Comparison of ENCODE assay signal across 8 mouse cellular contexts in the genomic region with DNA sequence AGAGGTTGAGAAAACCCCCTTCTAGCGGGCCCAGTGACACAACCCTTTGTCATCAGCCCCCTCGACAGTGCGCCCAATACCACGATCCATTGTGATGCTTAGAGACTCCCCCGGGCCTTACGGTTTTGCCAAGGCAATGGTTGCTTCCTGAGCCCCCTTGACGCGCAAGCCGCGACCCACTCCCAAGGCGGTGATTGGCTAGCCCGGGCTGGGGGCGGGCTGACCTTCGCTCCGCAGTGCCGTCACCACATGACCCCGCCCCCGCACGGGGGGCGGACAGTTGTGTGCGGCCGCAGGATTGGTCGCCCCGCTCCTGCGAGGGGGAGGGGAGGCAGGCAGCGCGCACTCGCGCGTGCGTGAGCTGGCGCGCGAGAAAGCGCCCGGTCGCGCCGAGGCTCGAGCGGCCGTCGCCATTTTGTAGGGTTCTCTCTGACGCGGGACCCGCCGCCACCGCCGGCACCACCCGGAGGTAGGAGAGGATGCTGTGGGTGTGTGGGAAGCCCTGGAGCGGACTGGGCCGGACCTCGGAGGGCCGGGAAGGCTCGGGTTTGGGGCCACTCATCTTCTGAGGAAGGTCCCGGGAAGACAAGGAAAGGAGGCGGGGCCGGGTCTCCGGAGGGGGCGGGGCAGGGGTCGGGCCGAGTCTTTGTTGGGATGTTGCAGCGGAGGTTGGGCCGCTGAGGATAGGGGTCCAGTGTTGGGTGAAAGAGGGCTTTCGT. TPM values are rescaled to one million over a fixed set of nuclear protein-coding genes. Genes with fewer than 3 reads are reported as not detected.
DNase-seq lines count a peak whose midpoint lies in the region; ATAC-seq and TF ChIP-seq lines count a peak whose summit lies in the region.

A gene (plus strand): TSS at position 305 of the 719 bp plus-strand sequence.

- H3K36me3 ChIP-seq in hindbrain, embryonic 15.5 days: peaks cover 20% of the 10 kb centered on the region

- peak within 1 kb of the TSS; percentile 99 for H3K27ac ChIP-seq in hindbrain, embryonic 15.5 days (replicated peaks)

- H3K4me1 ChIP-seq in hindbrain, embryonic 15.5 days (replicated peaks): peaks cover 43% of the 10 kb centered on the region

- H3K9ac ChIP-seq in hindbrain, embryonic 15.5 days: peak within 1 kb of the TSS; percentile 92

- peak within 1 kb of the TSS; percentile 74 for H3K4me2 ChIP-seq in hindbrain, embryonic 15.5 days

- no peak for TF ChIP-seq CTCF in Patski (IDR thresholded peaks at IDR 0.05)

- peak within 1 kb of the TSS; percentile 81 for H3K4me3 ChIP-seq in hindbrain, embryonic 15.5 days

- CTCF ChIA-PET in Patski (lab: Charles Lee): interaction anchor here (1.0 to 1.9 kb wide), 8 partner anchors 9 to 212 kb away, joined by 3 to 10 read pairs (median 4); no protein-coding TSS in a partner anchor

- POLR2A ChIA-PET in Patski (lab: Charles Lee): interaction anchor here (0.7 to 1.3 kb wide), 4 partner anchors 22 to 130 kb away, joined by 3 to 5 read pairs (median 3); no protein-coding TSS in a partner anchor

- ATAC-seq in Patski: peak; percentile 77
- peak; percentile 97 for ATAC-seq in hindbrain, embryonic 15.5 days (ENCODE audit: low FRiP score, low read depth)

- in situ Hi-C loops in Patski (cut with MboI; ENCODE audit: low pct_unique_long_range_greater_than_20kb): loop anchor here (5.0 to 10.0 kb wide), 3 partner anchors 86 to 228 kb away; a partner anchor contains a TSS

- no peaks in the 10 kb centered on the region for H3K27me3 ChIP-seq in Patski
- no peaks in the 10 kb centered on the region for H3K27me3 ChIP-seq in hindbrain, embryonic 15.5 days

- DNase-seq in Patski (ENCODE audit: low read depth, low spot score): peak; percentile 64
- peak; percentile 98 to 99 for DNase-seq in cerebellum, postnatal 14 days
- DNase-seq in frontal cortex, postnatal 25 days (ENCODE audit: low spot score in 2 of 2): peak; percentile 94 to 96
- DNase-seq in left cerebral cortex, adult 11 months (ENCODE audit: low spot score): peak; percentile 97
- DNase-seq in lung, postnatal 4 days: peak; percentile 97 to 98
- peak; percentile 94 for DNase-seq in retina, postnatal 7 days (ENCODE audit: low read depth, low spot score)
- DNase-seq in urinary bladder, adult 2 months (ENCODE audit: low spot score): peak; percentile 91

- no peaks in the 10 kb centered on the region for H3K9me3 ChIP-seq in hindbrain, embryonic 15.5 days

- WGBS in hindbrain, embryonic 15.5 days: under 1% methylated on average over 63 of the region's 65 CpGs

RNA-seq across cellular contexts. Expression of the gene that starts here (rescaled TPM):
- polyA plus RNA-seq in Patski (2021): 19.3 TPM
- 134 and 139 TPM in 2 replicates for polyA plus RNA-seq in hindbrain, embryonic 15.5 days (2015; fragmentation: Nextera tagmentation; extraction: Ambion mirVana)
- 10.5 and 11.1 TPM in 2 replicates for polyA plus RNA-seq in urinary bladder, adult 2 months (2012; rRNA removed)

Comparison
In these comparisons a context has a peak if more than half of its experiments do, and no peak if none do; other contexts are left out.
1. Peak in every context shown above with its lines: DNase-seq, ATAC-seq, H3K4me3 ChIP-seq and H3K27ac ChIP-seq.